Mouse (Mus musculus): ENCODE measurements around the gene Dhrs4. TPM values are rescaled to one million over a fixed set of nuclear protein-coding genes. Genes with fewer than 3 reads are reported as not detected.

The Dhrs4 gene
- polyA plus RNA-seq, 1 experiment = 29.6 TPM

DNA sequence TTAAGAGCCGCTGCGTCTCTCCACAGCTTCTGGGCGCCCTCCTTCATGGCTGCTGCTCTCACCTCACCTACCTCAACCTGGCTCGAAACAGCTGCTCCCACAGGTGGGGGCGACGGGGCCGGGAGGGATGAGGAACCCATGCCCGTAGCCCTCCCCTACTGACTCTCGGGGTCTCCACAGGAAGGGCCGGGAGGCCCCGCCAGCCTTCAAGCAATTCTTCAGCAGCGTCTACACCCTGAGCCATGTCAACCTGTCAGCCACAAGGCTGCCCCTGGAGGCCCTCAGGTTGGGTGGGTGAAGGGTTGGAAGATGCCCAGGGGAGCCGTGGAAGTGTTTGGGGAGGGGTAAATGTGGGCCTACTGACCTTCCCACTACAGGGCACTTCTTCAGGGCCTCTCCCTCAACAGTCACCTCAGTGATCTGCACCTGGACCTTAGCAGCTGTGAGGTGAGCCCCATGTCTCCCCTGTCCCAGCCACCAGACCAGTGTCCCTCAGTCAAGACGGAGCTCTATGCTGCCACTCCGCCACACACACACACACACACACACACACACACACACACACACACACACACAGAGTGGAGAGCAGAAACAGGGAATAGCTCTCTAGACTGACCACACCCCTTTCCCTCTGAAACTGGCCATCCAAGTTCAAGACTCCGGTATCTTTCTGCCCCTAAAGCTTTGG lies 18.3 kb downstream of the Dhrs4 start:
- no peaks in the 10 kb centered on the region for H3K27me3 ChIP-seq (ENCODE audit: control insufficient read depth, insufficient read depth, low read length, poor library complexity, severe bottlenecking)
- H3K27ac ChIP-seq (ENCODE audit: insufficient read depth, low read length) = no peak overlapping the region
- TF ChIP-seq EP300 (IDR thresholded peaks at IDR 0.05; ENCODE audit: insufficient read depth, low read depth, low read length) (no peak), POLR2A (IDR thresholded peaks at IDR 0.05; ENCODE audit: insufficient read depth, low read length) (no peak), CTCF (IDR thresholded peaks at IDR 0.05; ENCODE audit: low read depth, low read length) (no peak)
- no peaks in the 10 kb centered on the region for H3K36me3 ChIP-seq (ENCODE audit: control insufficient read depth, insufficient read depth, low read length, poor library complexity, severe bottlenecking)
- no peaks in the 10 kb centered on the region for H3K4me1 ChIP-seq (ENCODE audit: control insufficient read depth, insufficient read depth, low read length)
- no peaks in the 10 kb centered on the region for H3K9me3 ChIP-seq (replicated peaks; ENCODE audit: control insufficient read depth, insufficient read depth, low read length, poor library complexity, severe bottlenecking)
- H3K4me3 ChIP-seq (ENCODE audit: low read depth, low read length) = no peak overlapping the region
- H3K9ac ChIP-seq (ENCODE audit: low read depth, poor library complexity, severe bottlenecking) = no peak overlapping the region

- TF ChIP-seq POLR2A (IDR thresholded peaks at IDR 0.05; ENCODE audit: insufficient read depth, low read length) = no peak
- TF ChIP-seq CTCF (IDR thresholded peaks at IDR 0.05; ENCODE audit: low read depth, low read length) = peak; percentile 98
- H3K9me3 ChIP-seq (replicated peaks; ENCODE audit: control insufficient read depth, insufficient read depth, low read length, poor library complexity, severe bottlenecking) = no peaks in the 10 kb centered on the region
- H3K4me1 ChIP-seq (ENCODE audit: control insufficient read depth, insufficient read depth, low read length) = no peaks in the 10 kb centered on the region
- H3K27me3 ChIP-seq (ENCODE audit: control insufficient read depth, insufficient read depth, low read length, poor library complexity, severe bottlenecking) = no peaks in the 10 kb centered on the region
- no peak overlapping the region for H3K9ac ChIP-seq (ENCODE audit: low read depth, poor library complexity, severe bottlenecking)
- no peak overlapping the region for H3K27ac ChIP-seq (ENCODE audit: insufficient read depth, low read length)
- no peak overlapping the region for H3K4me3 ChIP-seq (ENCODE audit: low read depth, low read length)
- no peaks in the 10 kb centered on the region for H3K36me3 ChIP-seq (ENCODE audit: control insufficient read depth, insufficient read depth, low read length, poor library complexity, severe bottlenecking)
These were observed 18.9 kb downstream of the Dhrs4 start for GRCm38 (mm10) chr14:55497449-55497821.

- Histone ChIP-seq H3K27ac (ENCODE audit: insufficient read depth, low read length) (no peak overlapping the region), H3K4me1 (ENCODE audit: control insufficient read depth, insufficient read depth, low read length) (no peaks in the 10 kb centered on the region), H3K4me3 (ENCODE audit: low read depth, low read length) (no peak overlapping the region), H3K27me3 (ENCODE audit: control insufficient read depth, insufficient read depth, low read length, poor library complexity, severe bottlenecking) (no peaks in the 10 kb centered on the region), H3K9me3 (replicated peaks; ENCODE audit: control insufficient read depth, insufficient read depth, low read length, poor library complexity, severe bottlenecking) (no peaks in the 10 kb centered on the region), H3K9ac (ENCODE audit: low read depth, poor library complexity, severe bottlenecking) (no peak overlapping the region), H3K36me3 (ENCODE audit: control insufficient read depth, insufficient read depth, low read length, poor library complexity, severe bottlenecking) (no peaks in the 10 kb centered on the region)
- TF ChIP-seq POLR2A (IDR thresholded peaks at IDR 0.05; ENCODE audit: insufficient read depth, low read length) (no peak), CTCF (IDR thresholded peaks at IDR 0.05; ENCODE audit: low read depth, low read length) (no peak), EP300 (IDR thresholded peaks at IDR 0.05; ENCODE audit: insufficient read depth, low read depth, low read length) (no peak)
These were observed 27.1 kb downstream of the Dhrs4 start for GRCm38 (mm10) chr14:55505612-55506011.

GRCm38 (mm10) chr14:55507801-55508200 lies 29.2 kb downstream of the Dhrs4 start:
- Histone ChIP-seq H3K36me3 (ENCODE audit: control insufficient read depth, insufficient read depth, low read length, poor library complexity, severe bottlenecking) (no peaks in the 10 kb centered on the region), H3K9ac (ENCODE audit: low read depth, poor library complexity, severe bottlenecking) (no peak overlapping the region), H3K9me3 (replicated peaks; ENCODE audit: control insufficient read depth, insufficient read depth, low read length, poor library complexity, severe bottlenecking) (no peaks in the 10 kb centered on the region), H3K4me1 (ENCODE audit: control insufficient read depth, insufficient read depth, low read length) (no peaks in the 10 kb centered on the region), H3K27me3 (ENCODE audit: control insufficient read depth, insufficient read depth, low read length, poor library complexity, severe bottlenecking) (no peaks in the 10 kb centered on the region), H3K27ac (ENCODE audit: insufficient read depth, low read length) (no peak overlapping the region), H3K4me3 (ENCODE audit: low read depth, low read length) (no peak overlapping the region)
- no peak for TF ChIP-seq CTCF (IDR thresholded peaks at IDR 0.05; ENCODE audit: low read depth, low read length)
- TF ChIP-seq EP300 (IDR thresholded peaks at IDR 0.05; ENCODE audit: insufficient read depth, low read depth, low read length) = no peak

DNA sequence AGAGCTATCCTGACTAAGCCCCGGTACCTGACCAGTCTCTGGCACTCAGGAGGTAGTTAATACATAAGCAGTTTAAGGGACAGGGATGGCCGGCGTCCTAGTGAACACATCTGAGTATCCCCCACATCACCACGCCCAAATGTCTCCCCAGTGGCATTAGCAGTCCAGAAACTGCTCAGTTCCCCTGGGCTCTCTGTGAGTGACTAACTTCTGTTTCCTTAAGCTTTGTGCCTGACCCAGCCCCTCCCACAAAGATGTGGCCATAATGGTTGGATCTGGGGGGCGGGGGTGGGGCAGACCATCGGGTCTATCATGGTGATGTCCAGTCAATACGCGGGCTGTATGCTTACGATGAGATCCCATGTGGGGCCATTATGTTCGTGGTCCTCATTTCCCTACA lies 31.0 kb downstream of the Dhrs4 start:
- no peaks in the 10 kb centered on the region for H3K36me3 ChIP-seq (ENCODE audit: control insufficient read depth, insufficient read depth, low read length, poor library complexity, severe bottlenecking)
- no peak overlapping the region for H3K9ac ChIP-seq (ENCODE audit: low read depth, poor library complexity, severe bottlenecking)
- H3K4me3 ChIP-seq (ENCODE audit: low read depth, low read length) = no peak overlapping the region
- peaks cover 2% of the 10 kb centered on the region for H3K4me1 ChIP-seq (ENCODE audit: control insufficient read depth, insufficient read depth, low read length)
- H3K27me3 ChIP-seq (ENCODE audit: control insufficient read depth, insufficient read depth, low read length, poor library complexity, severe bottlenecking) = no peaks in the 10 kb centered on the region
- no peak overlapping the region for H3K27ac ChIP-seq (ENCODE audit: insufficient read depth, low read length)
- H3K9me3 ChIP-seq (replicated peaks; ENCODE audit: control insufficient read depth, insufficient read depth, low read length, poor library complexity, severe bottlenecking) = no peaks in the 10 kb centered on the region
- TF ChIP-seq EP300 (IDR thresholded peaks at IDR 0.05; ENCODE audit: insufficient read depth, low read depth, low read length) (no peak), CTCF (IDR thresholded peaks at IDR 0.05; ENCODE audit: low read depth, low read length) (no peak), POLR2A (IDR thresholded peaks at IDR 0.05; ENCODE audit: insufficient read depth, low read length) (no peak)

GRCm38 (mm10) chr14:55510125-55510731 lies 31.7 kb downstream of the Dhrs4 start, which contains the start of gene Cpne6:
Gene Cpne6 (plus strand): TSS chr14:55510445.
- Histone ChIP-seq H3K9me3 (replicated peaks; ENCODE audit: control insufficient read depth, insufficient read depth, low read length, poor library complexity, severe bottlenecking) (no peaks in the 10 kb centered on the region), H3K27me3 (ENCODE audit: control insufficient read depth, insufficient read depth, low read length, poor library complexity, severe bottlenecking) (no peaks in the 10 kb centered on the region), H3K4me3 (ENCODE audit: low read depth, low read length) (no peak within 1 kb of the TSS), H3K27ac (ENCODE audit: insufficient read depth, low read length) (no peak within 1 kb of the TSS), H3K9ac (ENCODE audit: low read depth, poor library complexity, severe bottlenecking) (no peak within 1 kb of the TSS), H3K36me3 (ENCODE audit: control insufficient read depth, insufficient read depth, low read length, poor library complexity, severe bottlenecking) (no peaks in the 10 kb centered on the region), H3K4me1 (ENCODE audit: control insufficient read depth, insufficient read depth, low read length) (peaks cover 2% of the 10 kb centered on the region)
- no peak for TF ChIP-seq EP300 (IDR thresholded peaks at IDR 0.05; ENCODE audit: insufficient read depth, low read depth, low read length)
- no peak for TF ChIP-seq CTCF (IDR thresholded peaks at IDR 0.05; ENCODE audit: low read depth, low read length)
- no peak for TF ChIP-seq POLR2A (IDR thresholded peaks at IDR 0.05; ENCODE audit: insufficient read depth, low read length)

All from ES-Bruce4 (cell line).